Mouse (Mus musculus) ovary, adult 18-20 months (tissue): ENCODE data around the gene Ctcfl.

Experiments used
- DNase-seq: peaks from one replicate; pipeline ENCODE4 v3.0.0; 2022; ENCODE audit warnings: low spot score, mixed read lengths

The Ctcfl gene

GRCm38 (mm10) chr2:173047471-173047870 lies 71.9 kb downstream of the Ctcfl start:
- no peak for DNase-seq

GRCm38 (mm10) chr2:173046582-173047297 lies 72.6 kb downstream of the Ctcfl start:
- DNase-seq = no peak

- peak; percentile 25 for DNase-seq
These were observed 74.9 kb downstream of the Ctcfl start for GRCm38 (mm10) chr2:173044198-173044970.
